11 mouse cellular contexts compared by ENCODE assay signal in genomic region chr17:72924295-72924694, GRCm38 (mm10). TPM values are rescaled to one million over a fixed set of nuclear protein-coding genes. Genes with fewer than 3 reads are reported as not detected.
DNase-seq lines count a peak whose midpoint lies in the region; ATAC-seq and TF ChIP-seq lines count a peak whose summit lies in the region.
"Had no signal": no experiment of that assay in that cellular context is flagged by ENCODE, and none has a peak within 500 bp of the region (broad histone marks: within the 10 kb centered on the region; RNA-seq: fewer than 3 reads in every experiment).

No protein-coding gene starts in this region.

- peak; percentile 40 for DNase-seq in CD4-positive, CD25-positive, alpha-beta regulatory T cell, adult 2 months (ENCODE audit: low read depth, low spot score)
- no peak for DNase-seq in kidney, postnatal 0 days (ENCODE audit: low spot score)
- no peak for DNase-seq in kidney, adult 11 months
- DNase-seq in frontal cortex, postnatal 25 days (ENCODE audit: low spot score in 2 of 2) = peak; percentile 15 to 35
- DNase-seq in urinary bladder, postnatal 4 days (ENCODE audit: low spot score in 2 of 2) = no peak
- no peak for DNase-seq in limb, embryonic 10.5 days (ENCODE audit: low spot score)

- no peaks in the 10 kb centered on the region for H3K36me3 ChIP-seq in kidney, postnatal 0 days (ENCODE audit: insufficient read depth, low read length)
- peaks cover 52% of the 10 kb centered on the region for H3K36me3 ChIP-seq in myocyte (ENCODE audit: control insufficient read depth, insufficient read depth)
- peaks cover 67% of the 10 kb centered on the region for H3K36me3 ChIP-seq in limb, embryonic 10.5 days

- H3K9me3 ChIP-seq in kidney, postnatal 0 days (replicated peaks; ENCODE audit: low read length) = no peaks in the 10 kb centered on the region
- H3K9me3 ChIP-seq in limb, embryonic 10.5 days (replicated peaks) = no peaks in the 10 kb centered on the region
- H3K9me3 ChIP-seq: midbrain, embryonic 12.5 days had no signal

- no peak for ATAC-seq in CD4-positive, CD25-positive, alpha-beta regulatory T cell, adult 4 months
- no peak for ATAC-seq in kidney, postnatal 0 days (replicated peaks; ENCODE audit: low FRiP score, low read depth)
- ATAC-seq: intestine, embryonic 16.5 days had no signal

- H3K27me3 ChIP-seq in kidney, postnatal 0 days (ENCODE audit: insufficient read depth, low read length) = no peaks in the 10 kb centered on the region
- H3K27me3 ChIP-seq in myocyte (ENCODE audit: control insufficient read depth, insufficient read depth, insufficient read length) = no peaks in the 10 kb centered on the region
- H3K27me3 ChIP-seq in limb, embryonic 10.5 days (ENCODE audit: low read depth, poor library complexity, severe bottlenecking) = no peaks in the 10 kb centered on the region
- H3K27me3 ChIP-seq: midbrain, embryonic 12.5 days had no signal

- no peak for TF ChIP-seq POLR2A in myocyte (IDR thresholded peaks at IDR 0.05; ENCODE audit: insufficient read length, low read depth)

- WGBS in kidney, postnatal 0 days = 55% methylated on average over 8 of the region's 8 CpGs
- 87% methylated on average over 8 of the region's 8 CpGs for WGBS in limb, embryonic 10.5 days

- H3K27ac ChIP-seq in kidney, postnatal 0 days = no peak overlapping the region
- H3K27ac ChIP-seq in limb, embryonic 10.5 days = no peak overlapping the region
- H3K27ac ChIP-seq: liver, embryonic 14.5 days had no signal

- peaks cover 95% of the 10 kb centered on the region for H3K79me2 ChIP-seq in myocyte (ENCODE audit: control insufficient read depth, insufficient read depth)

- no peak overlapping the region for H3K9ac ChIP-seq in kidney, postnatal 0 days (ENCODE audit: low read depth, low read length)
- H3K9ac ChIP-seq: liver, embryonic 14.5 days; midbrain, embryonic 12.5 days had no signal

- no peak overlapping the region for H3ac ChIP-seq in myocyte (ENCODE audit: control insufficient read depth, insufficient read length)

- no peak for TF ChIP-seq CTCF in kidney, postnatal 0 days (IDR thresholded peaks at IDR 0.05; ENCODE audit: low read depth)

- no peak overlapping the region for H3K4me3 ChIP-seq in kidney, postnatal 0 days (replicated peaks; ENCODE audit: low read depth, low read length)
- H3K4me3 ChIP-seq in myocyte = no peak overlapping the region
- no peak overlapping the region for H3K4me3 ChIP-seq in limb, embryonic 10.5 days
- H3K4me3 ChIP-seq: midbrain, embryonic 12.5 days had no signal

- H3K4me1 ChIP-seq in kidney, postnatal 0 days (replicated peaks; ENCODE audit: insufficient read depth, low read length) = peaks cover 19% of the 10 kb centered on the region; the same call in 1 of the 2 replicates
- peaks cover 30% of the 10 kb centered on the region for H3K4me1 ChIP-seq in limb, embryonic 10.5 days

- peak overlapping the region; percentile 49; the same call in 1 of the 2 replicates for H3K4me2 ChIP-seq in kidney, postnatal 0 days (ENCODE audit: low read length)
- H3K4me2 ChIP-seq in myocyte (ENCODE audit: low read depth) = no peak overlapping the region
- H3K4me2 ChIP-seq: midbrain, embryonic 12.5 days had no signal

TF ChIP-seq in myocyte, 11 proteins besides CTCF, POLR2A, EP300 and RAD21:
- TF ChIP-seq TCF3 (IDR thresholded peaks at IDR 0.05; ENCODE audit: insufficient read length, low read depth) (no peak), MYOG (IDR thresholded peaks at IDR 0.05; ENCODE audit: control insufficient read depth in 1 of 3, insufficient read depth in 1 of 3, insufficient read length in 2 of 3, low read depth in 2 of 3) (no peak), USF1 (IDR thresholded peaks at IDR 0.05; ENCODE audit: low read depth) (peak; percentile 24)

RNA-seq across cellular contexts. Expression of gene Lbh, which starts 6.2 kb away (rescaled TPM):
- polyA plus RNA-seq in CD4-positive, CD25-positive, alpha-beta regulatory T cell, adult 4 months (2017; shearing (Covaris generic)) = 10 to 100 TPM; 22.7 to 38.5 TPM
- polyA plus RNA-seq in kidney, postnatal 0 days (2015; fragmentation: Nextera tagmentation; extraction: Ambion mirVana) = 8.9 and 9.0 TPM in 2 replicates
- polyA plus RNA-seq in myocyte (2012; fragmentation: generic; extraction: Trizol) = 29.8 TPM
- polyA plus RNA-seq in limb, embryonic 10.5 days (2016; fragmentation: Nextera tagmentation; extraction: Ambion mirVana) = 1.9 and 2.0 TPM in 2 replicates

Comparison
In these comparisons a context has a peak if more than half of its experiments do, and no peak if none do; other contexts are left out.
1. DNase-seq: peak in CD4-positive, CD25-positive, alpha-beta regulatory T cell, adult 2 months (single experiment) and frontal cortex, postnatal 25 days (2 of 2); none in kidney, postnatal 0 days (single experiment), kidney, adult 11 months (single experiment), urinary bladder, postnatal 4 days (0 of 2) and limb, embryonic 10.5 days (single experiment).